Mouse (Mus musculus) liver, embryonic 14.5 days (tissue): Measurements from ENCODE around the gene Tnxb. TPM values are rescaled to one million over a fixed set of nuclear protein-coding genes. Genes with fewer than 3 reads are reported as not detected.

Source experiments
- ATAC-seq: fragments of 200-750 bp; cut with Nextera tagmentation; 2 replicates; pipeline ENCODE4 v1.8.0; 2017; ENCODE audit warnings: moderate number of reproducible peaks, mild to moderate bottlenecking, moderate library complexity; ENCODE audit not compliant: insufficient read depth
- DNase-seq, 3 experiments: peaks; one replicate each; pipeline ENCODE4 v3.0.0-alpha.2; 2012 to 2013; ENCODE audit warnings: low read depth in 3 of 3, low spot score in 3 of 3
- H3K27ac ChIP-seq: fragments of 300-500 bp; sonication (generic); 2 replicates; pipeline ENCODE4 v1.5.1; 2014; ENCODE audit warnings: moderate library complexity, mild to moderate bottlenecking, control low read depth, inconsistent platforms
- H3K27me3 ChIP-seq: fragments of 300-500 bp; sonication (generic); 2 replicates; pipeline ENCODE4 v1.6.1; 2014; ENCODE audit warnings: mild to moderate bottlenecking, low read length, moderate library complexity; ENCODE audit not compliant: control insufficient read depth, insufficient read depth
- H3K36me3 ChIP-seq: fragments of 300-500 bp; sonication (generic); replicated peaks from 2 replicates; pipeline ENCODE4 v1.6.1; 2014; ENCODE audit warnings: low read depth; ENCODE audit not compliant: control insufficient read depth, insufficient read depth
- H3K4me1 ChIP-seq, 2 experiments: fragments of 200-500 bp in 1 of 2; fragments of 300-500 bp in 1 of 2; sonication (generic) in 1 of 2; replicated peaks; 2 replicates each; pipeline ENCODE4 v1.6.1; 2012 to 2014; ENCODE audit warnings: antibody characterized with exemption in 1 of 2, inconsistent platforms in 1 of 2, low read length in 1 of 2; ENCODE audit not compliant: control insufficient read depth in 2 of 2, insufficient read depth in 2 of 2
- H3K4me2 ChIP-seq: fragments of 300-500 bp; sonication (generic); 2 replicates; pipeline ENCODE4 v1.6.1; 2014; ENCODE audit warnings: low read depth, mild to moderate bottlenecking, control low read depth, moderate library complexity
- H3K4me3 ChIP-seq, 2 experiments: fragments of 200-500 bp in 1 of 2; fragments of 300-500 bp in 1 of 2; sonication (generic) in 1 of 2; 2 replicates each; pipeline ENCODE4 v1.5.1; 2012 to 2014; ENCODE audit warnings: low read depth in 2 of 2, low read length in 2 of 2, mild to moderate bottlenecking in 2 of 2, control low read depth in 1 of 2, inconsistent platforms in 1 of 2, moderate library complexity in 1 of 2; ENCODE audit not compliant: insufficient read depth in 1 of 2
- H3K9ac ChIP-seq: fragments of 300-500 bp; sonication (generic); replicated peaks from 2 replicates; pipeline ENCODE4 v1.6.1; 2014; ENCODE audit warnings: mild to moderate bottlenecking, control low read depth, moderate library complexity
- H3K9me3 ChIP-seq: fragments of 300-500 bp; sonication (generic); 2 replicates; pipeline ENCODE4 v1.6.1; 2016; ENCODE audit warnings: low read length, mixed read lengths; ENCODE audit not compliant: control insufficient read depth
- CTCF ChIP-seq: IDR thresholded peaks from 2 replicates; pipeline ENCODE4 v1.5.1; 2016; ENCODE audit warnings: antibody characterized with exemption, low read depth, control low read depth
- EP300 ChIP-seq: IDR thresholded peaks from 2 replicates; pipeline ENCODE4 v1.6.1; 2016; ENCODE audit warnings: antibody characterized with exemption, low read depth
- WGBS: fragments of 180-500 bp; shearing (Covaris S2); extraction: QIAGEN DNeasy Blood & Tissue Kit; methylation state at CpG from one replicate; pipeline ENCODE4 v1.1.7; 2014; ENCODE audit not compliant: insufficient replicate concordance; 5-methylcytosine and 5-hydroxymethylcytosine counted together
- polyA plus RNA-seq, 2 experiments: library from polyadenylated mRNA; depleted of rRNA in 1 of 2; stranded (reverse) in 1 of 2; unstranded in 1 of 2; fragments of >200 nt; fragmentation: Nextera tagmentation in 1 of 2; extraction: Ambion mirVana in 1 of 2; gene quantifications; 2 replicates each; pipeline versions ENCODE4 v1.2.1 to v1.2.3; 2012 to 2014

Gene Tnxb
- polyA plus RNA-seq, 2 experiments, result 0.13 to 0.17 TPM

DNA sequence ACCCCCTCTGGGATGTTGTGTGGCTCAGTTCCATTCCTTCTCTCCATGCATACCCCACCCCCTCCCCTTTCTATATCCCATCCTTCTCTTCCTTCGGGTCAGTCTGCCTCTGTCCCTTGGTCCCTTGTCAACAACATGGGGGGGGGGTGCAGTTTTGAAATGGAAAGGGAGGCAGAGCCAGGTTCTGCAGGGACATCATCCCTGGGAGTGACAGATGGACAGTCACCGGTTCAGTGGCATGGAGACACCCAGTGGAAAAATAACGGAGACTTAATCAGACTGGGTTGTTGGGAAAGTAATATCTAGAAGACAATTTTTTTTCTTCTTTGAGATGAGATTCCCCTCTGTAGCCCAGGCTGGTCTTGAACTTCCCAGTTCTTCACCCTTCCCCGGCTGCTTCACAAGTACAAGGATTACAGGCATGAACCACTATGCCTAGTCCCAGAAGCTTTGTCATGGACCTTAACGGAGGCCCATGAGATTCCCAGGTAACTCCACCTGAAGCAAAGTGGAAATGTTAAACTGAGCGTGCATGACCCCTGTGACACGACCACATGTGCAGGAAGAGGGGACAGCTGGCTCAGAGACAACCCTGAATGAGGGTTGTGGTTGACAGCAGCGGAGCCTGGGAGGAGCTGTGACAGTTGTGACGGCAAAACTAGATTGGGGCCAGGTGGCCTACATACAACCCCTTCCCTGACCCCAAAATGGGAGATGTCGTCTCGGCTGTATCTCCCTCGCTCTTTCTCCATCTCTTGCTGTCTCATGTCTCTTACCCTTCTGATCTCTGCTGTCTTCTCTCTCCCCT is 40.3 kb upstream of the Tnxb start:
- Histone ChIP-seq H3K27ac (no peak overlapping the region), H3K27me3 (peaks cover 51% of the 10 kb centered on the region), H3K9ac (no peak overlapping the region), H3K36me3 (no peaks in the 10 kb centered on the region), H3K4me2 (no peak overlapping the region), H3K4me3 (no peak overlapping the region), H3K4me1 (peaks cover 4 to 5% of the 10 kb centered on the region in 2 experiments; a peak in 3 of 4 replicates), H3K9me3 (no peaks in the 10 kb centered on the region)
- DNase-seq, result no peak
- WGBS, result 11% methylated on average over 12 of the region's 12 CpGs
- no peak for ATAC-seq
- TF ChIP-seq CTCF, result no peak
- no peak for TF ChIP-seq EP300

DNA sequence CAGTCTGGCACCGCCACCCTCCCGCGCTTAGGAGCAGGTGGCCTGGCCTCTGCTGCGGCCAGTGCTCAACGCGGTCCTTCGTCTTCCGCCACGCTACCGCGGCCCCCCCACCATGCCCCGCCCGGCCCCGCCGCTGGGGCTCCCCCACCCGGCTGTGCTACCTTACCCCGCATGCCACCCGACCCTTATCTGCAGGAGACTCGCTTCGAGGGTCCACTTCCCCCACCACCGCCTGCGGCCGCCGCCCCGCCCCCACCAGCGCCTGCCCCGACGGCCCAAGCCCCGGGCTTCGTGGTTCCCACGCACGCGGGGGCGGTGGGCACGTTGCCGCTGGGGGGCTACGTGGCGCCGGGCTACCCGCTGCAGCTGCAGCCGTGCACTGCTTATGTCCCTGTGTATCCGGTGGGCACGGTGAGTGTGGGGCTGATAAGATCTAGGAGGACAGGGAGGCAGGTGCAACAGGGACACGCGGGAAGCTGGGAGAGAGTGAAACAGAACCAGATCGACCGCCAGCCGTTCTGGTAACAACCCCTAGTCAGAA is 39.5 kb upstream of the Tnxb start:
- WGBS, result 1% methylated on average over 48 of the region's 48 CpGs
- peaks cover 51% of the 10 kb centered on the region for H3K27me3 ChIP-seq

DNA sequence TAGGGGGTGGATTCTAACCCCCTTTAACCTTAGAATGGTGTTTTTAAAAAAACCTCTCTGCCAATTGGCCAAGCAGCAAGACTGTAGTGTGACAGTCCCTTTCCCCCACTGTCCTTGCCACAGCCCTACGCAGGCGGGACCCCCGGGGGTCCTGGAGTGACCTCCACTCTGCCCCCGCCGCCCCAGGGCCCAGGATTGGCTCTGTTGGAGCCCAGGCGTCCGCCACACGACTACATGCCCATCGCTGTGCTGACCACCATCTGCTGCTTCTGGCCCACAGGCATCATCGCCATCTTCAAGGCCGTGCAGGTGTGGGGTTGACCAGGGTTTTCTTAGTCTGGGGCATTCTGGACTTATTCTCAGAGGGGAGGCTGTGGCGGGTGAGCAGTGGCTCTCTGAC is 38.7 kb upstream of the Tnxb start:
- WGBS, result 14% methylated on average over 11 of the region's 12 CpGs
- ATAC-seq, result no peak
- Histone ChIP-seq H3K9ac (no peak overlapping the region), H3K36me3 (no peaks in the 10 kb centered on the region), H3K4me1 (peaks cover 0 to 4% of the 10 kb centered on the region in 2 experiments; a peak in 2 of 4 replicates), H3K9me3 (no peaks in the 10 kb centered on the region), H3K27ac (no peak overlapping the region), H3K4me2 (peak overlapping the region; percentile 60), H3K4me3 (peak overlapping the region in 1 of 2 experiments; percentile 32; a peak in 2 of 4 replicates), H3K27me3 (peaks cover 51% of the 10 kb centered on the region)
- no peak for DNase-seq
- TF ChIP-seq EP300 (no peak), CTCF (no peak)

More for the DNA sequence above, 39.5 kb upstream of the Tnxb start:
- H3K9me3 ChIP-seq, result no peaks in the 10 kb centered on the region
- no peaks in the 10 kb centered on the region for H3K36me3 ChIP-seq
- no peak overlapping the region for H3K9ac ChIP-seq
- peak overlapping the region in 1 of 2 experiments; percentile 1; a peak in 1 of 4 replicates for H3K4me3 ChIP-seq
- TF ChIP-seq CTCF, result no peak
- TF ChIP-seq EP300, result no peak
- DNase-seq (no peak), ATAC-seq (no peak)
- H3K4me1 ChIP-seq, result peaks cover 4 to 5% of the 10 kb centered on the region in 2 experiments; a peak in 3 of 4 replicates
- peak overlapping the region; percentile 30 for H3K4me2 ChIP-seq
- H3K27ac ChIP-seq, result no peak overlapping the region

DNA sequence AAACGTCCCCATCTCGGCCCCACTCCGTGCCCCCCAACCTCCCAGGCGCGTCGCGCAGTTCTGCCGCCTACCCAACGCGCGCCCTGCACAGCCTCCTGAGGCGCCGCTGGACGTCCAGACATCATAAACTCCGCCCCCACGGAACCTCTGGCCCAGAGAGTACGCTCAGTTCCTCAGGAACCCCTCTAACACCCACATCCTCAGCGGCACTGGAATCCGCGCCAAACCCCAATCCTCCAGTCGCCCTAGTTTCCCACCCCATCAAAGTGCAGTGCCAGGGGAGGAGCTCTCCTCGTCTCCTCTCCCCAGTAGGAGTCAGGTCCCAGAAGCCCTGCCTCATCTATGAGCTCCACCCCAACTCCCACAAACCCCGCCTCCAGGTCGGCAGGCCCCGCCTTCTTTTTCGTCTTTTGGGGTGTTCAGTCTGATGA is 38.1 kb upstream of the Tnxb start:
- no peak for TF ChIP-seq CTCF
- TF ChIP-seq EP300, result no peak
- no peaks in the 10 kb centered on the region for H3K9me3 ChIP-seq
- peak overlapping the region; percentile 60 for H3K4me2 ChIP-seq
- no peak overlapping the region for H3K27ac ChIP-seq
- H3K4me1 ChIP-seq, result peaks cover 0 to 4% of the 10 kb centered on the region in 2 experiments; a peak in 2 of 4 replicates
- ATAC-seq, result peak; percentile 40; the same call in 1 of the 2 replicates
- WGBS, result 0% methylated on average over 26 of the region's 26 CpGs
- no peaks in the 10 kb centered on the region for H3K36me3 ChIP-seq
- DNase-seq, result peak; percentile 42 to 49 (median 44)
- H3K27me3 ChIP-seq, result peaks cover 51% of the 10 kb centered on the region
- H3K4me3 ChIP-seq, result peak overlapping the region; percentile 4 to 32; a peak in 2 of 4 replicates
- H3K9ac ChIP-seq, result no peak overlapping the region

DNA sequence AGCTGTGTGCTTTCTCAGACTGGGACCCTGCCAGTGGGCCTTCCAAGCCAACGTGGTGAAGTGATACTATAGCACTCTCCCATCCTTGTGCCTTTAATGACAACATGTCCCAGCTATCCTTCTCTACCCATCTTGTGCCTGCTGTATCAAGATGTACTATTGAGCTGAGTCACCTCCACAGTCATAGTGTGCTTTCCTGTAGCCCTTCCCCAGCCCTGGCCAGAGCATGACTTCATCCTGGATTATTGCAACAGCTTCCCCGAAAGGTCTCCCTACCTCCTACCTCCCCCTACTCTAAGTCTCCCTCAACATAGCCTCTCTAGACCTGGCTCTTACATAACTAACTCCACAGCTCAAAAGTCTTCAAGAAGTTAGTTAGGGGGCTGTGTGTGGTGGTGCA is 34.7 kb upstream of the Tnxb start:
- peaks cover 23% of the 10 kb centered on the region for H3K27me3 ChIP-seq
- peaks cover 0 to 4% of the 10 kb centered on the region in 2 experiments; a peak in 1 of 4 replicates for H3K4me1 ChIP-seq
- H3K36me3 ChIP-seq, result no peaks in the 10 kb centered on the region
- no peak overlapping the region for H3K9ac ChIP-seq
- ATAC-seq (no peak), DNase-seq (no peak)
- H3K27ac ChIP-seq, result no peak overlapping the region
- no peak overlapping the region for H3K4me3 ChIP-seq
- no peak overlapping the region for H3K4me2 ChIP-seq
- H3K9me3 ChIP-seq, result no peaks in the 10 kb centered on the region
- TF ChIP-seq EP300 (no peak), CTCF (no peak)
- 37% methylated on average over 2 of the region's 2 CpGs for WGBS
